Mouse (Mus musculus) olfactory bulb, adult 2 months (tissue): ENCODE measurements at regions not wholly inside any gene's neighbourhood (a gene's known extent, or its start where the extent isn't known, plus 50 kb on each side); places are given as distances from the start of the nearest gene placed in this dataset.

ENCODE experiments used
- CTCF ChIP-seq: fragments of 200-500 bp; IDR thresholded peaks from 2 replicates; pipeline ENCODE4 v1.5.1; 2012; ENCODE audit warnings: low read depth, mild to moderate bottlenecking, low read length, moderate library complexity; ENCODE audit not compliant: insufficient read depth
- POLR2A ChIP-seq: fragments of 200-500 bp; IDR thresholded peaks from 2 replicates; pipeline ENCODE4 v1.6.1; 2012; ENCODE audit warnings: mild to moderate bottlenecking, low read depth, low read length, moderate library complexity; ENCODE audit not compliant: insufficient read depth

DNA sequence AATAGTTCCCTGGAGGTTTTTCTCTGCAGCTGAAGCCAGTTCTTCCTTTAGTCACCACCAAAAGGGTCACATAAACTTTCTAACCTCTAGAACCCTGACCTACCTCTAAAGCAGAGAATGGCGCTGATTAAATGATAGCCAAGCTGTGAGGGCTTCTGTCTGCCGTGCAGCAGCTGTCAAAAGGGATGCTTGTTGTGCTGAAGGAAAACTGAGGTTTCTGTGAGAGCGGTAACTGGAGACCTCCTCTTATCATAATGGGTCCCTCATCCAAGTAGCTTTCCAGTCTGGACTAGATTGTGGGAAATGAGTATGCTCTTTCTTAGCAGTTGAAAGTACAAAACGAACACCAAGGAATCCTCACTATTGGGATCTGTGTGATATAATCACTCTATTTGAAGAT lies 98.8 kb upstream of the Mtap start:
- TF ChIP-seq CTCF (no peak), POLR2A (no peak)
